Mouse (Mus musculus) heart, adult 2 months (tissue): ENCODE results near the gene Prr36.

ENCODE experiments used
- CTCF ChIP-seq: fragments of 200-600 bp; IDR thresholded peaks from 2 replicates; pipeline ENCODE4 v1.8.1; 2022; ENCODE audit warnings: antibody characterized with exemption, mild to moderate bottlenecking, moderate library complexity
- EP300 ChIP-seq: fragments of 200-500 bp; IDR thresholded peaks from 2 replicates; pipeline ENCODE4 v1.6.1; 2011; ENCODE audit warnings: low read depth, low read length, control low read depth; ENCODE audit not compliant: insufficient read depth
- POLR2A ChIP-seq: fragments of 200-500 bp; IDR thresholded peaks from 2 replicates; pipeline ENCODE4 v1.6.1; 2011; ENCODE audit warnings: mild to moderate bottlenecking, low read depth, low read length, control low read depth; ENCODE audit not compliant: insufficient read depth

GRCm38 (mm10) chr8:4216296-4216695, 963 bp downstream of the Prr36 start:
- TF ChIP-seq POLR2A (no peak), EP300 (no peak), CTCF (no peak)
